Comparison of ENCODE assay signal across 10 mouse cellular contexts in genomic region chr19:5108271-5108575, GRCm38 (mm10). TPM values are rescaled to one million over a fixed set of nuclear protein-coding genes. Genes with fewer than 3 reads are reported as not detected.
A peak's percentile ranks its signal among the peaks of the same experiment; 100 is the strongest.
DNase-seq lines count a peak whose midpoint lies in the region; ATAC-seq and TF ChIP-seq lines count a peak whose summit lies in the region.
"Had no signal": no experiment of that assay in that cellular context is flagged by ENCODE, and none has a peak within 500 bp of the region (broad histone marks: within the 10 kb centered on the region; RNA-seq: fewer than 3 reads in every experiment).

No protein-coding gene starts in this region.

- no peak overlapping the region for H3K4me2 ChIP-seq in hindbrain, embryonic 13.5 days
- no peak overlapping the region for H3K4me2 ChIP-seq in liver, postnatal 0 days (ENCODE audit: low read depth, low read length)
- H3K4me2 ChIP-seq: embryonic facial prominence, embryonic 13.5 days had no signal

- no peak for ATAC-seq in G1E (ENCODE audit: extremely low read depth, insufficient number of reproducible peaks, low FRiP score, poor library complexity, severe bottlenecking)
- ATAC-seq in hindbrain, embryonic 13.5 days (ENCODE audit: low FRiP score): 0 out of 2 replicates have a peak, but pooled peaks have one; percentile 2
- no peak for ATAC-seq in liver, postnatal 0 days

- H3K27me3 ChIP-seq in G1E (ENCODE audit: insufficient read depth, low read length): no peaks in the 10 kb centered on the region
- H3K27me3 ChIP-seq in hindbrain, embryonic 13.5 days: no peaks in the 10 kb centered on the region
- no peaks in the 10 kb centered on the region for H3K27me3 ChIP-seq in liver, postnatal 0 days (ENCODE audit: insufficient read depth, low read length)
- H3K27me3 ChIP-seq: embryonic facial prominence, embryonic 13.5 days; liver, embryonic 13.5 days had no signal

- no peak overlapping the region for H3K4me3 ChIP-seq in G1E (ENCODE audit: low read depth, low read length)
- no peak overlapping the region for H3K4me3 ChIP-seq in hindbrain, embryonic 13.5 days
- no peak overlapping the region for H3K4me3 ChIP-seq in liver, postnatal 0 days (ENCODE audit: low read depth, low read length)
- H3K4me3 ChIP-seq: embryonic facial prominence, embryonic 13.5 days; liver, embryonic 13.5 days had no signal

- no peak for TF ChIP-seq CTCF in G1E (IDR thresholded peaks at IDR 0.05; ENCODE audit: low read depth, low read length)
- peak; percentile 57 for TF ChIP-seq CTCF in liver, postnatal 0 days (IDR thresholded peaks at IDR 0.05; ENCODE audit: low read depth)

- DNase-seq in adrenal gland, postnatal 14 days: peak; percentile 61
- DNase-seq in adrenal gland, postnatal 10 days: no peak
- peak; percentile 47 for DNase-seq in G1E (ENCODE audit: low spot score)
- DNase-seq in liver, postnatal 0 days: peak; percentile 43
- peak; percentile 68 for DNase-seq in testis, postnatal 10 days (ENCODE audit: low spot score)
- DNase-seq in thymus, postnatal 14 days: no peak
- no peak for DNase-seq in left cerebral cortex, adult 11 months (ENCODE audit: low spot score)
- DNase-seq: liver, embryonic 13.5 days had no signal

- TF ChIP-seq EP300 in liver, postnatal 0 days (IDR thresholded peaks at IDR 0.05; ENCODE audit: low read depth): no peak

- 0 out of 2 replicates have a peak overlapping the region, but pooled peaks have one; percentile 13 for H3K27ac ChIP-seq in hindbrain, embryonic 13.5 days
- H3K27ac ChIP-seq in liver, postnatal 0 days (ENCODE audit: low read depth): no peak overlapping the region
- H3K27ac ChIP-seq: embryonic facial prominence, embryonic 13.5 days had no signal

- peak overlapping the region; percentile 46; the same call in 1 of the 2 replicates for H3K9ac ChIP-seq in hindbrain, embryonic 13.5 days
- H3K9ac ChIP-seq in liver, postnatal 0 days (replicated peaks): no peak overlapping the region

- 26% methylated on average over 5 of the region's 5 CpGs for WGBS in hindbrain, embryonic 13.5 days
- 26% methylated on average over 5 of the region's 5 CpGs for WGBS in liver, postnatal 0 days (ENCODE audit: insufficient replicate concordance)

- no peaks in the 10 kb centered on the region for H3K9me3 ChIP-seq in G1E (replicated peaks)
- H3K9me3 ChIP-seq in hindbrain, embryonic 13.5 days: no peaks in the 10 kb centered on the region
- H3K9me3 ChIP-seq in liver, postnatal 0 days (ENCODE audit: low read length): no peaks in the 10 kb centered on the region
- H3K9me3 ChIP-seq: embryonic facial prominence, embryonic 13.5 days; liver, embryonic 13.5 days had no signal

- H3K36me3 ChIP-seq in G1E (replicated peaks): peaks cover 59% of the 10 kb centered on the region
- H3K36me3 ChIP-seq in hindbrain, embryonic 13.5 days: peaks cover 75% of the 10 kb centered on the region
- H3K36me3 ChIP-seq in liver, postnatal 0 days (replicated peaks; ENCODE audit: insufficient read depth, low read length): peaks cover 27% of the 10 kb centered on the region

- peaks cover 33% of the 10 kb centered on the region for H3K4me1 ChIP-seq in G1E (ENCODE audit: insufficient read depth, low read depth, low read length)
- H3K4me1 ChIP-seq in hindbrain, embryonic 13.5 days (replicated peaks): peaks cover 22% of the 10 kb centered on the region
- peaks cover 27% of the 10 kb centered on the region for H3K4me1 ChIP-seq in liver, postnatal 0 days (ENCODE audit: insufficient read depth)

RNA-seq across cellular contexts. Expression of gene Rab1b, which starts 1.4 kb away (rescaled TPM):
- 166 and 167 TPM in 2 replicates for total RNA-seq in adrenal gland, postnatal 14 days (2021)
- total RNA-seq in adrenal gland, postnatal 10 days (2021): 100 to 1,000 TPM; 179 to 197 TPM
- total RNA-seq in G1E (2014; fragmentation: Nextera tagmentation) (35.9 and 47.6 TPM in 2 replicates), G1E (2017) (90.4 and 109 TPM in 2 replicates)
- polyA plus RNA-seq in G1E (2012): 195 and 231 TPM in 2 replicates
- polyA plus RNA-seq in hindbrain, embryonic 13.5 days (2015; fragmentation: Nextera tagmentation; extraction: Ambion mirVana): 234 TPM in 2 replicates
- polyA plus RNA-seq in liver, postnatal 0 days (2015; fragmentation: Nextera tagmentation; extraction: Ambion mirVana): 86.0 and 90.6 TPM in 2 replicates

RNA-seq across cellular contexts. Expression of gene Cnih2, which starts 9.9 kb away (rescaled TPM):
- total RNA-seq in adrenal gland, postnatal 14 days (2021): 3.1 and 3.9 TPM in 2 replicates
- 1 to 10 TPM; 5.0 to 5.1 TPM for total RNA-seq in adrenal gland, postnatal 10 days (2021)
- total RNA-seq in G1E (2014; fragmentation: Nextera tagmentation) (0.53 and 2.1 TPM in 2 replicates), G1E (2017) (not detected in 2 replicates)
- polyA plus RNA-seq in G1E (2012): 1.6 and 1.9 TPM in 2 replicates
- 333 TPM in 2 replicates for polyA plus RNA-seq in hindbrain, embryonic 13.5 days (2015; fragmentation: Nextera tagmentation; extraction: Ambion mirVana)
- polyA plus RNA-seq in liver, postnatal 0 days (2015; fragmentation: Nextera tagmentation; extraction: Ambion mirVana): 0.15 and 0.18 TPM in 2 replicates

RNA-seq across cellular contexts. Expression of gene Klc2, which starts 10.1 kb away (rescaled TPM):
- 34.9 and 37.7 TPM in 2 replicates for total RNA-seq in adrenal gland, postnatal 14 days (2021)
- total RNA-seq in adrenal gland, postnatal 10 days (2021): 10 to 100 TPM; 28.0 to 40.2 TPM
- total RNA-seq in G1E (2014; fragmentation: Nextera tagmentation) (6.8 and 10.7 TPM in 2 replicates), G1E (2017) (2.6 and 3.4 TPM in 2 replicates)
- 8.2 and 10.1 TPM in 2 replicates for polyA plus RNA-seq in G1E (2012)
- polyA plus RNA-seq in hindbrain, embryonic 13.5 days (2015; fragmentation: Nextera tagmentation; extraction: Ambion mirVana): 73.4 and 76.7 TPM in 2 replicates
- polyA plus RNA-seq in liver, postnatal 0 days (2015; fragmentation: Nextera tagmentation; extraction: Ambion mirVana): 1.3 and 1.5 TPM in 2 replicates

RNA-seq across cellular contexts. Expression of gene Yif1a, which starts 19.9 kb away (rescaled TPM):
- total RNA-seq in adrenal gland, postnatal 14 days (2021): 80.4 and 84.7 TPM in 2 replicates
- total RNA-seq in adrenal gland, postnatal 10 days (2021): 10 to 100 TPM; 88.3 to 96.8 TPM
- total RNA-seq in G1E (2014; fragmentation: Nextera tagmentation) (44.2 and 55.9 TPM in 2 replicates), G1E (2017) (12.8 and 19.7 TPM in 2 replicates)
- 11.3 and 11.5 TPM in 2 replicates for polyA plus RNA-seq in G1E (2012)
- 57.6 and 58.2 TPM in 2 replicates for polyA plus RNA-seq in hindbrain, embryonic 13.5 days (2015; fragmentation: Nextera tagmentation; extraction: Ambion mirVana)
- 84.0 and 87.5 TPM in 2 replicates for polyA plus RNA-seq in liver, postnatal 0 days (2015; fragmentation: Nextera tagmentation; extraction: Ambion mirVana)

RNA-seq across cellular contexts. Expression of gene Tmem151a, which starts 22.9 kb away (rescaled TPM):
- 2.0 and 2.5 TPM in 2 replicates for total RNA-seq in adrenal gland, postnatal 14 days (2021)
- total RNA-seq in adrenal gland, postnatal 10 days (2021): 1 to 10 TPM; 2.4 to 3.2 TPM
- total RNA-seq in G1E (2014; fragmentation: Nextera tagmentation) (not detected in 2 replicates), G1E (2017) (0.06 and 0.16 TPM in 2 replicates)
- not detected in 2 replicates for polyA plus RNA-seq in G1E (2012)
- 6.2 and 8.4 TPM in 2 replicates for polyA plus RNA-seq in hindbrain, embryonic 13.5 days (2015; fragmentation: Nextera tagmentation; extraction: Ambion mirVana)
- 0.79 and 0.96 TPM in 2 replicates for polyA plus RNA-seq in liver, postnatal 0 days (2015; fragmentation: Nextera tagmentation; extraction: Ambion mirVana)

Comparison
In these comparisons a context has a peak if more than half of its experiments do, and no peak if none do; other contexts are left out.
1. DNase-seq: peak in adrenal gland, postnatal 14 days (single experiment), G1E (single experiment), liver, postnatal 0 days (single experiment) and testis, postnatal 10 days (single experiment); none in adrenal gland, postnatal 10 days (single experiment), thymus, postnatal 14 days (single experiment) and left cerebral cortex, adult 11 months (single experiment).